Mouse (Mus musculus) ovary, postnatal 14 days (tissue): ENCODE measurements around the gene Igll1.

ENCODE experiments used
- DNase-seq: peaks from one replicate; pipeline ENCODE4 v3.0.0; 2022; ENCODE audit warnings: low spot score

The Igll1 gene

GRCm38 (mm10) chr16:16854836-16855235 lies 8.9 kb downstream of the Igll1 start:
- peak; percentile 23 for DNase-seq

GRCm38 (mm10) chr16:16852411-16852810 lies 11.4 kb downstream of the Igll1 start:
- DNase-seq, result no peak

GRCm38 (mm10) chr16:16849196-16849595 lies 14.6 kb downstream of the Igll1 start:
- DNase-seq, result no peak

GRCm38 (mm10) chr16:16829671-16830070 lies 34.1 kb downstream of the Igll1 start:
- no peak for DNase-seq

GRCm38 (mm10) chr16:16828757-16829615 lies 34.8 kb downstream of the Igll1 start, which contains the start of gene Spag6l:
Spag6l (minus strand) TSS chr16:16829456.
- DNase-seq, result peak; percentile 6

- no peak for DNase-seq
Observed at GRCm38 (mm10) chr16:16826223-16826622, 37.6 kb downstream of the Igll1 start.

GRCm38 (mm10) chr16:16825476-16825875 lies 38.3 kb downstream of the Igll1 start:
- DNase-seq, result no peak
